Mouse (Mus musculus): ENCODE data around the gene 4930442H23Rik.

The 4930442H23Rik gene

GRCm38 (mm10) chr10:81145307-81145706 is 38.3 kb downstream of the 4930442H23Rik start:
- no peak for DNase-seq (ENCODE audit: low spot score)

GRCm38 (mm10) chr10:81144667-81145066 is 39.0 kb downstream of the 4930442H23Rik start:
- DNase-seq (ENCODE audit: low spot score) = no peak

GRCm38 (mm10) chr10:81143845-81144437 is 39.7 kb downstream of the 4930442H23Rik start:
- DNase-seq (ENCODE audit: low spot score) = no peak

- DNase-seq (ENCODE audit: low spot score) = no peak
Observed at GRCm38 (mm10) chr10:81143157-81143633, 40.5 kb downstream of the 4930442H23Rik start.

DNA sequence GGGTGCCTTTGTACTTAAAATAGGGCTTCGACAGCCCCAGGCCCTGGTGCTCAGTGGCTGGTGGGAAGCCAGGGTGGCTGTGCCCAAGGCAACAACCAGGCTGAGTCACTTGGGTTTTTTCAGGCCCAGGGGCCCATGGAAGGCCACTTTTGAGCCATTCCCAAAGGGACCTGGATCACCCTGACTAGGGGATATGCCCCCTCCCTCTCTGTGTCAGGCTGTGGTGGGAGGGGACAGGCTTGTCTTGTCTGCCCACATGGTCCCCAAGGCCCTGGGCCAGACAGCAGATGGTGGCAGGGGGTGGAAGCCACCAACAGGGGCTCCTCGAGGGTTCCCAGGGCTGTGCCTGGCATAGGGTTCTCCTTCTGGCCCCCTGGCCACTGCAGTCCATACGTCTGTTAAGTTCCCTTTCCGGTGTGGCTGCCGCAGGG is 41.1 kb downstream of the 4930442H23Rik start:
- DNase-seq (ENCODE audit: low spot score) = no peak

- no peak for DNase-seq (ENCODE audit: low spot score)
Observed at GRCm38 (mm10) chr10:81141455-81142210, 42.0 kb downstream of the 4930442H23Rik start.

- no peak for DNase-seq (ENCODE audit: low spot score)
Observed at GRCm38 (mm10) chr10:81140717-81141454, 42.8 kb downstream of the 4930442H23Rik start.

- DNase-seq (ENCODE audit: low spot score) = no peak
Observed at GRCm38 (mm10) chr10:81140005-81140404, 43.6 kb downstream of the 4930442H23Rik start.

- no peak for DNase-seq (ENCODE audit: low spot score)
Observed at GRCm38 (mm10) chr10:81139529-81139846, 44.2 kb downstream of the 4930442H23Rik start.

- no peak for DNase-seq (ENCODE audit: low spot score)
Observed at GRCm38 (mm10) chr10:81138821-81139528, 44.7 kb downstream of the 4930442H23Rik start.

DNA sequence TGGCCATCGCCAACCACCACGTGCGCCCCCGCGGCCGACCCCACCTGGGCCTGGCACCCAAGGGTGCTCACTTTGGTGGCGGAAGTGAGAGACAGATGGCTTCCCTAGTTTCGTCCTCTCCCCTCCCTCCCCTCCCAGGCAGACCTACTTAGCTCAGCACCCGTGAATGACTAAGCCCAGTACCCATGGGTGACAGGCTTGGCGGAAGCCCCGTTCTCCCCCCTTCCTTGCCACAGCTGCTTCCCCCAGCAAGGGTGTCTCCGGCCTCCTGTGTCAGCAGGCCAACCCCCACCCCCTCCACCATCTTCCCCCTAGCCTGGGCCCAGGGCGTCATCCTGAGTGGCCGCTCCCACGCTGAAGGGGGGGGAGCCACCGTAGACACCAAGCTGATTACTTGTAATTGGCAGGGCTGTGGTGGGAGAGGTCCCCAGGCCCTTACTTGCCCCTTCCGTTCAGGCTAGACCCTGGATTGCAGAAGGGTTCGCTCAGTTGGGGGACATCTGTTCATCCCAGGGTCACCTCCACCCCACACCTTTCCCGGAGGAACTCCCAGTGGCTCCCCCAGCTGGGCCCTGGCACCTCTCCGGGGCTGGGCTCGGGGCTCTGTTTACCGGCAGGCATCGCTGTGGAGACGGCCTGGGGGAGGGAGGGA is 45.4 kb downstream of the 4930442H23Rik start:
- DNase-seq (ENCODE audit: low spot score) = no peak

GRCm38 (mm10) chr10:81137252-81138130 is 46.2 kb downstream of the 4930442H23Rik start:
- peak; percentile 99 for DNase-seq (ENCODE audit: low spot score)

DNA sequence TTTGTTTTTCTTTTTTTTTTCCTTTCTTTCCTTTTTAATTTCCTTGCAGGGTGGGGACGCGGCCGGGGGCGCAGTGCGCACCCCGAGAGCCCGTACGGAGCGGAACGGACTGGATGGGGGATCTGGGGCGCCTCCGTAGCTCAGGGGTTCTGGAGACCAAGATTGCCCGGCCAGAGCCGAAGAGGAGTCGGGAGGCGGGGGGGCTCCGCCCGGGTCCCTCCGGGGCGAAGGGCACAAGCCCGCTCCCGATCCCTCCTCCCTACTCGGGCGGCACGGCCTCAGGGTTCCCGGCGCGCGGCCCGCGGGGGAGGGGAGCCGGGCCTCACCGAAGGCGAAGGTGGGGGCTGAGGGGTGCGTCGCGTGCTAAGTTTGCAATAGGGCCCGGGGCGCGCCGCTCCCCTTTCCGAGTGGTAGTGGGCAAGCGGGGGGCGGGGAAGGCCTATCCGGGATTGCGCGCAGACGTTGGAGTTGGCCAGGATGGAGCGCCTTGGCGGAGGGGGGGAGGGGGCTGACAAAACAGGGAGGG is 46.9 kb downstream of the 4930442H23Rik start:
- DNase-seq (ENCODE audit: low spot score) = peak; percentile 84

DNA sequence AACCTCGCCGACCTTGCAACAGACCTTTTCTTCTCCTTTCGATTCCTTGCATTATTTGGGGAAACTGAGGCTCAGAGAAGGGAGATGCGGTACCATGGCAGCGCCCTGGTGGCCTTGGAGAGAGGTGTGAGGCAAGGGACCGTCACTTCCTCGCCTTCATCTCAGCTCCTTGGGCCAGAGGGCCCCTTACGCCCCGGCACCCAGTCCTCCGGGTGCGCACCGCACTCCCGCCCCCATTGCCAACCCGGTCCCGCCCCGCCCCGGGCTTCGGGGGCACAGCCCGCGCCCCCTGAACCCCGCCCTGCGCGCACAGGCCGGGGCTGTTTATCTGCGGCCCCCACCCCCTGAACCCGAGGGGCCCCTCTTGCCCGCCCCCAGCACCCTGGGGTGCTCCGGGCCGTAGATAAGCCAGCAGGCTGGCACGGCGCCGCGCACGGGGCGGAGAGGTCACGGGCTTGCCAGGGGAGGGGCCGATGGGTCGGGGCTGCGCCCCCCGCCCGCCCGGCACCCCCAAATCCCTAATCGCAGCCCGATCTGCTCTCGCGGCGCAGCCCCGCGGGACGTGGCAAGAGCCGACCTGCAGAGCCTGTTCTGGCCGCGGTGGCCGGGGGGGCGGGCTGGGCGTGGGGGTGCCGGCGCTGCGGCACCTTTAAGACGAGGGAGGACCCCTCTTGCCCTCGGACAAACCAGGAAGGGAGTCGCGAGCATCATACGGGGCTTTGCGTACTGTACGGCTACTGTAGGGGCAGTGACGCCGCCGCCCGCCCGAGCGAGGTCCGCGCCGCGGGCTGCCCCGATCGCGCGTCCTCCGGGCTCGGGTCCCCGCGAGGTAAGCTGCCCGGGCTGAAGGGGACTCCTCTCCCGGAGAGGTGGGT is 47.6 kb downstream of the 4930442H23Rik start:
- peak; percentile 77 for DNase-seq (ENCODE audit: low spot score)

- DNase-seq (ENCODE audit: low spot score) = no peak
Observed at GRCm38 (mm10) chr10:81134966-81135681, 48.5 kb downstream of the 4930442H23Rik start, which contains the start of gene Zbtb7a. Gene Zbtb7a (plus strand): TSS chr10:81135220.

GRCm38 (mm10) chr10:81134181-81134587 is 49.5 kb downstream of the 4930442H23Rik start:
- DNase-seq (ENCODE audit: low spot score) = peak; percentile 56

Data from ovary, postnatal 36 days (tissue).